Mouse (Mus musculus): ENCODE results near the gene Olfr47.
"Not testable (repeated sequence)": the region's sequence is repeated elsewhere in the genome, so short reads cannot be mapped to it uniquely, and the experiment has no call there.

Gene Olfr47

DNA sequence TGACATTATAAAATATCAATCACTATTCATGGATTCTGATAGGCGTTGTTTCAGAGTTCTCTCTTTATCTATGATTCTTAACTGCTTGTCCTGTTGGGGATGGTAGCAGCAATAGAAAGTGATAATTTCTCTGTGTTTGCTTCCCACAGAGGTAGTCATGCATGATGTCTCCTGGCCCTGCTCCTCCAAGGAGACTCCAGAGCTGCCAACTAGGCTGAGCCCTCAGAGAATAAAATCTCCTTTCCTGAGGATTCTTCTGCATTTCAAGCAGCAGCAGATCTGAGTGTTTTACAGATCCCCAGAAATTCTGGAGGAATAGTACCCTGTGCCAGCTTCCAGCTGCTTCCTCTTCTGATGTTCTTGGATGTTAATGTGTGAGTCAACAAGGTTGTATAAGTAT is at the start of gene Olfr47:
TSS of gene Olfr47 (plus strand) at position 275 of the 400 bp plus-strand sequence.
- in situ Hi-C loops (cut with MseI, MboI): not testable (repeated sequence)

DNA sequence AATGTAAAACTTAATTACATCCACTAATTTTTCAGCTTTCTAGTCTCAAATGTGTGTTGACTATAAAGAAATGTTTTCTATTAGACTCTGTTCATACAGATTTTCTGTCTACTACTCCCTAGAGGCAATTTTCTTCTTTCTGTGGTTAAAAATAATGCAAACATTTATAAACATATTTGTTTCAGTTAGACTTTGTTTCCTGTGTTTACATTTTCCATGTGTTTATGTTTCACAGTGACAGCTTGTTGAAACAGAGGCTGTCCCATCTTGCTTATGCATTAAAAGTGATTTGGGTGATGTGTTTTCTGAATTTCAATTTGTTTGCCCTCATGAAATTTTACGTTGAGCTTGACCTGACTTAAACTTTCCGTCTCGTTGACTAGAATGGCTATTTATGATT is 40.3 kb upstream of the Olfr47 start:
- in situ Hi-C loops (cut with MseI, MboI): no loop called here

DNA sequence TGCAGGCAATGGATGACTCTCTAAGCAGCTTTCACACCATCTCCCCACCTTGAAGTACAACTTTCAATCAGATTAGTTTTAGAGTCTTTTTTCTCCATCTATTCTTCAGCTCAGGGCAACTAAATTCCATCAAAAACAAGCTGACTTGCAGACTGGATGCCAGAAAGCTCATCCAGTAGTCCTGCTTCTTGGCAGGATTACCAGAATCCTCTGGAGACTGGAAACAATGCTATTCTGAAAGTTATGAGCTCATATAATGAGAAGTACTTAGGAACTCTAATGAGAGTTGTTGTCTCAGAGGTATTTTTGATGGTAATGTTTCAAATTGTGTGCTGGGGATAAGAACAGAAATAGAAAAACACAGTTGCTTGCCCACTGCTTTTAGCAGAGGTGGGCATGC is 34.5 kb upstream of the Olfr47 start, which contains the start of gene Olfr435:
TSS of gene Olfr435 (plus strand) at position 366 of the 400 bp plus-strand sequence.
- in situ Hi-C loops (cut with MseI, MboI): no loop called here

DNA sequence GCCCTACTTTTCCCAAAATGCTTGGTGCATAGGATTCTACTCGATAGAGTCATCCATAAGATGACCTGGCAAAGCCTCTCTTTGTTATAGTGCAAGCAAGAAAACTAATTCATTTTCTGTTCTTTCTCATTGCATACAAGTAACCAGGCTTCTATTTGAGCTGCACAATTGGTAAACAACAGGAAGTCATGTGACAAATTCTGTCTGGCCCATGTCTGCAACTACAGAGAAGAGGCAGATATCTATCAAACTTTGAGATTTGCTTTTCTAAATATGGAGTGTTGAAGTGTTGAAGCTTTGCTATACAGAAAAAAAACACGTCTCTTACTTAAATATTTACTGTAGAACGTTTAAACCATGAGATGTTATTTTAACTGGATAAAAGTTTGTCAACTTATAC is 33.2 kb upstream of the Olfr47 start:
- in situ Hi-C loops (cut with MseI, MboI): no loop called here

DNA sequence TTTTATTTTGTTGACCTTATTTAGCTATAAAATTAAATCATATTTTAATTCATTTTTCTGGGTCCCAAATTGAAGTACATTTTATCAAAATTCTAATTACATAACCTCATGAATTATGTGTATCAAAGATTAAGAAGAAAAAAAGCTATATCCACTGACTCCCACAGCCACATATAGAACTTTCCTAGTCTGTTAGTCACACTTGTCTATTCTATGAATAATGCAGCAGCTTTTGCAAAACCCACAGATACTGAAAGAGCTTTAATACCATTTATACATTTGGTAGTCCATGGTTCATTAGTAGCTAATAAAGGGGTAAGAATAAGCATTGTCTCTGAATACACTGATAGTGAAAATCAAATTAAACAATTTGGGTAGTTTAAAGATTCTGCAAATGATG is 28.5 kb upstream of the Olfr47 start:
- in situ Hi-C loops (cut with MseI, MboI): no loop called here

DNA sequence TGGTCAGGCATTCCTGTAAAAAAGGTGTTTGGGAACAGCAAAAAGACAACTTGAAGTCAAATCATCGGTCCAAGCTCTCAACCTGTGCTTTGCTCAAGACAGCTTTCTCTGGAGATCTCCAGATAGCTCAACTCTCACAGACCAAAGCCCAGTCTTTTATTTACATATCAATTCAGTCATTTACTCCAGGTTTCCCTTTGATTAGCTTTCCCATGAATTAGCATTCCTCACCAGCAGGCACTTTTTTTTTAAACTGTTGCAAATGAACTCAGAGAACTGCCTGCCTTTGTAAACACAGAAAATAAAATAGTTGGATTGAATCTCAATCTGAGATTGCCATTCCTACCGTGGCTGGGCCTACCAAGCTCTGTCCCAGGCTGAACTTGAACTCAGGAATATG is 26.0 kb upstream of the Olfr47 start:
- in situ Hi-C loops (cut with MseI, MboI): no loop called here

DNA sequence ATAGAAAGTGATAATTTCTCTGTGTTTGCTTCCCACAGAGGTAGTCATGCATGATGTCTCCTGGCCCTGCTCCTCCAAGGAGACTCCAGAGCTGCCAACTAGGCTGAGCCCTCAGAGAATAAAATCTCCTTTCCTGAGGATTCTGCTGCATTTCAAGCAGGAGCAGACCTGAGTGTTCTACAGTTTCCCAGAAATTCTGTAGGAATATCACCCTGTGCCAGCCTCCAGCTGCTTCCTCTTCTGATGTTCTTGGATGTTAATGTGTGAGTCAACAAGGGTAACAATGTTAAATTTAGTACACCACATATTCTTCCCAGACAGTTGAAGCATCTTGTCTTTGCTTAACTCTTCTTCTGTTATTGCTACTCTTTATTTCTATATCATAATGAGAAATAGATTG is 18.5 kb upstream of the Olfr47 start, which contains the start of gene Olfr434:
TSS of gene Olfr434 (plus strand) at position 149 of the 400 bp plus-strand sequence.
- in situ Hi-C loops (cut with MseI, MboI): not testable (repeated sequence)

DNA sequence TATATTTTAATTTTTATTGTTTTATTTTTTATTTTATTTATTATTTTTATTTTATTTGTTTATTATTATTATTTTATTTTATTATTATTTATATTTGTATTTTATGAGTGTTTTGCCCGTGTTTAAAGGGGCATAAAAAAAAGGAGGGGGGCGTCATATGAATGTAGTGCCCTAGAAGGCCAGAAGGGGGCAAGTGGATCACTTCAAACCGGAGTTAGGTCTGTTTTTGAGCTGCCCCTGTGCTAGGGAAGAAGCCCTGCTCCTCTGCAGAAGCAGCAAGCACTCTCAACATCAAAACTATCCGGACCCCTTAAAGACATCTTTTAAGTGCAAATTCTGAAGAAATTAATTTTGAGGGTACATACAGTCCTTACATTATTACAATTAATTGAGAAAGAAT is 10.7 kb downstream of the Olfr47 start:
- in situ Hi-C loops (cut with MseI, MboI): no loop called here

DNA sequence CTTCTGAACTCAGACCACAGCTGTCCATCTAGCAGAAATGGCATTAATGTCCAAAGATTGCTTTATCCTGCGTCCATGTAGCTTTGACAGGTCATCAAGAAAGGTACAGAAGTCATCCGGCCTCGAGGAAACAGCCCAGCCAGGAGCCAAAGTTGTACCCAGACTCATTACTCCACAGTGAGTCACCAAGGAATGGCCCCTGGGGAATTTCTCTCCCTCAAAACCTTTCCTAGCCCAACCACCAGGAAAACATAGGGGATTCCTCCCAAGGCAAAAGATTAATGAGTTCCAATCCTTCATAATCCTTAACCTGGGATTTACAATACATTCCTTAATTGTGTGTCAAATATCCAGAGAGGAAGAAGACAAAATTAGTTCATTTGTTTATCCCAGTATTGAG is 16.1 kb downstream of the Olfr47 start:
- in situ Hi-C loops (cut with MseI, MboI): no loop called here

DNA sequence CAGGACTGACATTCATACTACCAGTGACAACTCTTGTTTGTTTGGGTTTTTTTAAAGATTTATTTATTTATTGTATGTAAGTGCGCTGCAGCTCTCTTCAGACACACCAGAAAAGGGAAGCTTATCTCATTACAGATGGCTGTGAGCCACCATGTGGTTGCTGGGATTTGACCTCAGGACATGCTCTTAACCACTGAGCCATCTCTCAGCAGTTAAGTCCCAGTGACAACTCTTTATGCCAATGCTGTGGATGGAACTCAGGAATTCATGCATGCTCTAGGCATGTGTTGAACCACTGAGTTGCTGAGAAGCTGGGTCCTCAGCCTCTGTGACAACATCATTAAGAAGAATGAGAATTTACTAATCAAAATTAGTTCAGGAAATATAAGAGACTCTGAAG is 21.7 kb downstream of the Olfr47 start:
- in situ Hi-C loops (cut with MseI, MboI): loop anchor here (5.0 kb wide), 1 partner anchor 44 kb away; no protein-coding TSS in a partner anchor

DNA sequence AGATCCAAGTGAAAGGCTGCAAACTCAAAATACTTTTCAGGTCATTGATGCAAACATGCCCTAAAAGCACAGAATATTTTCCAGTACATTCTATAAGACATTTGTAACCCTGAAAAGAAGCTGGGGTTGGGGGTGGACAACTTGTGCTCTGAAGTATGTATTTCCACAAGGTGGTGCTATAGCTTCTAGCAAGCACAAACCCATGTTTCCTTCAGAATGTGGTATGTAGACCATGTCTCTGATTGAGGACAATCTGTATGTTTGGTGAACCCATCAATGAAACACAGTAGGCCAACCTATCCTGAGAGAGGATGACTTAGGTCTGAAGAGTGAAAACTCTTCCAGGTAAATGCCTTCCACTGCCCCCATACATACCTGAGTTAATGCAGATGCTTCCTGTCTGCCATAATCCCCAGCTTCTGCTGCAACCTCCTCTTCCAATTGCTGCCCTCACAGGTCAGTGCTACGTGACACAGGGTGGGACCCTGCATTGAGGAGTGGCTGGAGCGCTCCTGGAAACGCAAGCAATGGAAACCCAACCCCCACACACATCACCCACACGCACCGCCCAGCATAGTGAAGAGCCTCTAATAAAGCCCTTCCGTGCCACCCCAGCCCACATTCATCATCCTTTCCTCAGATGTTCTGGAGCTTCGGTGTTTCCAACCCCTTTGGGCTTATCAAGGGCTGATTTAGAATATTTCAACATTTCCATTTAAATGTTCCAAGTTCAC is 23.0 kb downstream of the Olfr47 start:
- in situ Hi-C loops (cut with MseI, MboI): loop anchor here (5.0 kb wide), 1 partner anchor 43 kb away; no protein-coding TSS in a partner anchor

DNA sequence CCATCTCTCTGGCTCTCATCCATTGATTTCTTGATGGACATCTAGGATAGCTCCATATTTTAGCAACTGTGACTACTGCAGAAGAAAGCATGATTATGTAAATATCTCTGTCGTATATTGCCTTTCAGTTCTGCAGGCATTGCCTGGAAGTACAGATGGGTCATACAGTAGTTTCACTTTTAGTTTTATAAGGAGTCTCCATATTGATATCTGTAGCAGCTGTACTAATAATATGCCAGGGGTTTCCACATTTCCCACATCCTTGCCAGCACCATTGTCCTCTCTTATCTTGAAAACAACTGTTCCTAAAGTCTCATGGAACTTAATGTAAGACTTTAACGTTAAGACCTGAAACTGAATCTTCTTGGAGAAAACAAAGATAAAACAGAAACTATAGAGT is 29.4 kb downstream of the Olfr47 start:
- in situ Hi-C loops (cut with MseI, MboI): no loop called here

DNA sequence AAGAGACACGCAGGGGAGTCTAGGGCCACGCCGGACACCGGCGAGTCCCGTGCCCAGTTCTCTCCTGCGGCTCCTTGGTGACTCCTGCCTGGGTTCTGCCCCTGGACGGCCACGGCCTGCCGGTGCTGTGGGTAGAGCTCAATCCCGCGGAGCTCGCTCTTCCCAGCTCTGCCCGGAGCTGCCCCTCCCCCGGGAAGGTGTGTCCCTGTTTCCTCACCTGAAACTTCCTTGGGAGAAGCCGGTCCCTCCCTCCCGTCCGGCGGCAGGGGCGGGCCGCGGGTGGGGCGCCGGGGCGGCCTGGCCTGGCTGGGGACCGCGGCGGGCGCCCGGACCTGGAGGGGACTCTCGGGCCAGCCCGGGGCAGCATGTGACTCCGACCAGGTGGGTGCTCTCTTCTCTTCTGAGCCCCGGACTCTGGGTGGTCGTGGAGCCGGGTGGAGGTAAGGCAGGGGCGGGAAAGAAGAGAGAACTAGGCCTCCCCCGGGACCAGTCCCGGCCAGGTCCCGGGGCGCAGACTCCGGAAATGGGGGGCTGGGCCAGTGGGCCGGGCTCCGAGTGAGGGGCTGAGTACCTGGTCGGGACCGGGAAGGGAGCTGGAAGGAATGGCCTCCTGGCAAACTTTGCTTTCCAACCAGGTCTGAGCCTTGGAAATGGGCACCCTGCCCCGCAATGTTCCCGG is 34.2 kb downstream of the Olfr47 start, which contains the start of gene Arhgef5:
TSS of gene Arhgef5 (plus strand) at position 220 of the 679 bp plus-strand sequence.
- in situ Hi-C loops (cut with MseI, MboI): no loop called here

DNA sequence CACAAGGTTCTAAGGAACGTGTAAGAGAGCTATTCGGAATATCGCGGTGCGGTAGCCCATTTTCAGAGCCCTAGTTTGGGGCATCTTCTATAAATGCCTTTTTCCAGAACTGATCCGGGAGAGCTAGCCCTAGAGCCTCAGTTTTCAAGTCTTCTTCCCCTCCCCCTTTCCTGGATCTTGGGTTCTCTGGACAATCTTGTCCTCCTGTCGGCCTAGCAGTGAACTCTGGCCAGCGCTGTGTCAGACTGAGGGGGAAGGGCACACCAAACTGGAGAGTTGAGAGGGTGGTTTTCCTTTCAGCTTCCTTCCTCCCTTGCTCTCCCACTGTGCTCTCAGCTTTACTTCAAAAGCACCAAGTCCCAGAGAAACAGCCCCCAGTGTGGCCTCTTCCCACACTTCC is 35.0 kb downstream of the Olfr47 start:
- in situ Hi-C loops (cut with MseI, MboI): no loop called here

DNA sequence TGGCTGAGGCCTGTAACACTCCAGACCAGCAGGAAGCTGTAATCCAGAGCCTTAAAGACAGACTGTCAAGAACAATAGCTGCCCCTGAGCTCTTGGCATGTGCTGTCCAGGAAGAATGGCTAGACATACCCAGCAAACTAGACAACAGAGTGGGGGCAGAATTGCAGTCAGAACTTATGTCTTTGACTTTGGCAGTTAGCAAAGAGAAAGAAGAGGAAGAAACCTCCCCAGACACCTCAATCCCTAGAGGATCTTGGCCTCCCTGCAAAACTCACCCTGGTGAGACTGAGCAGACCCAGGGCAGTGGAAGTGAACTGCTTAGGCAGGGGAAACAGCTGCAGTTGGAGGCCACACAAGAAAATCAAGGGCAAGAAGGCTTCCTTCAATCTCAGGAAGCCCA is 41.3 kb downstream of the Olfr47 start:
- in situ Hi-C loops (cut with MseI, MboI): no loop called here

DNA sequence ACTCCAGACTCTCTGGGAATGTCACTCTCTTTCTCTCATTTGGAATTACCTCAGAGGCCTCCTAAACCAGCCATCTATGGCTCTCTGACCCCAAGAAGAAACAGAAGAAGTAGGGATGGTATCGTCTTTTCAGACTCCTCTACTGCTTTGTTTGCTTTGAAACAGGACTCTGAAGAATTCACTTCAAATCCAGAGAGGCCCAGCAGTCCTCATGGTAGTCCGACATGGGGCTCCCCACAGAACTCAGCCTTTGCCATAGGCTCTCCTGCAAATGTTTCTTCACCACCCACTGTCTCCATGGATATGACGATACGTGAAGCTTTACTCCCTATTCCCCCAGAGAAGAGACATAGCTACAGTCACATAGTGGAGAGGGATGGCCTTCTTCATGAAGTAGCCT is 42.8 kb downstream of the Olfr47 start:
- in situ Hi-C loops (cut with MseI, MboI): no loop called here

DNA sequence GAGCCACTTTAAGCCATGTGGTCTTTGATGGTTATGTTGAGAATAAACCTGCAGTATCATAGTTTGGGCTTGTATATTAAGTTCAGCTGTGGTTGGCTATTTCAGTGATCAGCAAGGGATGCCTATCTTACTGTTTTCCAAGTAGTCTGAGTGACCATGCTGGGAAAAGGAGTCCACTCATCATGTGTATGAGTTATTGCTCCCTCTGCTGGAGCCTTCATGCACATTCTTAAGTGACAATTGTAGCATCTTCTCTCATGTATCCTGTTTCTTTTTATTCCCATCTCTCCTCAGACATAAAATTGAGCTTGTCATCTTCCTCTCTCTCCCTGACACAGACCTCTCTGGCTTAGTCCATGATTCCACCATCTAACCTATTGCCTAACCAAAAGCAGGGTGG is 46.9 kb downstream of the Olfr47 start:
- in situ Hi-C loops (cut with MseI, MboI): no loop called here

DNA sequence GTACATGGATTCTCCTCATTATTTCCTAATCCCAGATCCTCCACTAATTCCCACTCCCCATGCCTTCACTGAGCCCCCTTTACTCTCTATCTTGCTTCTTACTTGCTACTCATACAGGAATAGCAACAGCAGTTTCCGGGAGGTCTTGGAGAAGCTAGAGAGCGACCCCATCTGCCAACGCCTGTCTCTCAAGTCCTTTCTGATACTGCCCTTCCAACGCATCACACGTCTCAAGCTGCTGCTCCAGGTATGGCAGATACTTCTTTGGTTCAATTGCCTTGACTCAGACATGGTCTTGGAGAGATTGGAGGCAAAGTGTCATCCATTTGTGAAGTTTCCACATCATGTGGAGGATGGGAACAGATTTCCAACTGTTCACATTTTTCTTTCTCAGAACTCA is 49.2 kb downstream of the Olfr47 start:
- in situ Hi-C loops (cut with MseI, MboI): no loop called here

Measured in mouse trophoblast stem cell (cell line).